Mouse (Mus musculus): ENCODE results near the gene Thoc5.
A peak's percentile ranks its signal among the peaks of the same experiment; 100 is the strongest.

Thoc5 gene

DNA sequence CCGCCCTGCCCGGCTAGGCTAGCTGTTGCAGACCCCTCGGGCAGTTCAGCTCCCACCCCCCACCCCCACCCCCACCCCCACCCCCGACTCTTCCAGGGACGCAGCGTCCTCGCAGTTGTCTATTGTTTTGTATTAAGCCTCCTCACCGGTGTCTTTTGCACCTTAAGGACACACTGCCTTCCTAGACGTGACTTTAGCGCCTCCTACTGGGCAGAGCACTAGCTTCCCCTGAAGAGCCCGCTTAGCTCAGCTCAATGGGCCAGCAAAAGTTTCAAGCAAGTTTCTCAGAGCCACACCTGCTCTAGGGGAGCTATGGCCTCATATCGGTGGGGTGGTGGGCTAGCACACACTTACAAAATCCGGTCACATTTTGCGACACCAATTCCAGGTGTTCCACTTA, 80.5 kb downstream of the Thoc5 start:
- DNase-seq, result peak; percentile 81

All from B cell, adult 2 months (primary cell).